Mouse (Mus musculus): Measurements from ENCODE around the gene Kitl. TPM values are rescaled to one million over a fixed set of nuclear protein-coding genes. Genes with fewer than 3 reads are reported as not detected.

Gene Kitl
- polyA plus RNA-seq, 1 experiment from 2014 or later: 21.6 TPM

DNA sequence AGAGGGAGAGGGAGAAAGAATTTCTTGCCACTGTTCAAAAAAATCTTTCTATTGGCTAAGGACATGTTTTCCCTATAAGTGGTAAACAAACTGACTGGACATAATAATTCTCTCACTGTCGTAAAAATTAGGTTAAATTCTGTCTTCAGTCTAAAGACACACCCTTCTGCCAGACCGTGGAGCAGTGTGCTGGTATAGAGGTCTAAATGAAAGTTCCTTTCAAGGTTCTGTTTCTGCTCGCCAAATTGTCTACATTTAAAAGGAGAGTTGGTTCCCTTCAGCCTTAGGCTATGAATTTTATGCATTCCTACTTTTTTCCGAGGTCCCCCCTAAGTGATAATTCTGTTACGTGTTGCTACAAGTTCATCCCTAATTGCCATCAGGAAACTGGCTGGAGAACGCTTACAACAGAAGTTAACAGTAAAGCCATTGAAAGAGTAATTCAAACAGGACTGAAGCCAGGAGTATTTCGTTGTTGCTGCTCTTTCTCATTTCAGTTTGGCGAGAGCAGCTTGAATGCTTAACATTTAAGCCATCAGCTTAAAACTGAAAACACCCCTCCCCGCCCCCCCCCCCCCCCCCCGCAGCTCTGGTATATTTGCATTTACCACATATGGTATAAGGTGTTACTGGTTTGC lies 35.8 kb downstream of the Kitl start:
- ATAC-seq (replicated peaks; ENCODE audit: low FRiP score, low read depth) (no peak), DNase-seq (ENCODE audit: low spot score) (no peak)
- Histone ChIP-seq H3K9ac (ENCODE audit: low read depth, low read length) (no peak overlapping the region), H3K4me3 (replicated peaks; ENCODE audit: low read depth, low read length) (no peak overlapping the region), H3K4me2 (ENCODE audit: low read length) (peak overlapping the region; percentile 27; the same call in 1 of the 2 replicates), H3K27ac (no peak overlapping the region), H3K27me3 (ENCODE audit: insufficient read depth, low read length) (no peaks in the 10 kb centered on the region), H3K9me3 (replicated peaks; ENCODE audit: low read length) (no peaks in the 10 kb centered on the region), H3K4me1 (replicated peaks; ENCODE audit: insufficient read depth, low read length) (no peaks in the 10 kb centered on the region), H3K36me3 (ENCODE audit: insufficient read depth, low read length) (no peaks in the 10 kb centered on the region)
- no peak for TF ChIP-seq CTCF (IDR thresholded peaks at IDR 0.05; ENCODE audit: low read depth)
- 41% methylated on average over 10 of the region's 10 CpGs for WGBS

DNA sequence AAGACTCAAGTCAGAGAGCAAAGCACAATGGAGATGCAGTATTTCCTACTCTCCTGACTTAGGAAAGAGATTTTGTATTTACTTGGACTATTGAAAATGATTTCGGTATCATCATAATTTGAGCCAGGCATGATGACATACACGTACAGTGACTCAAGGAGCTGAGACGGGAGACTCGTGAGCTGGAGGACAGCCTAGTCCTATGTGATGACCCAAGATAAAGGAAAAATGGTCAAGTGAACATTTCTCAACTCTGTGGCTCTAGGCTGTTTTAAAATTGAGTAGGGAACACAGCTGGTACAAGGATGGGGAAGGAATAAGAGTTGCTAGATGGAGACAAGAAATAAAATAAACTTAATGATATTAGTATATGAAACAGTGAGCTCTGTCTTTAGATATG lies 37.0 kb downstream of the Kitl start:
- no peaks in the 10 kb centered on the region for H3K9me3 ChIP-seq (replicated peaks; ENCODE audit: low read length)
- H3K4me2 ChIP-seq (ENCODE audit: low read length): no peak overlapping the region
- no peak overlapping the region for H3K27ac ChIP-seq
- H3K27me3 ChIP-seq (ENCODE audit: insufficient read depth, low read length): no peaks in the 10 kb centered on the region
- ATAC-seq (replicated peaks; ENCODE audit: low FRiP score, low read depth) (no peak), DNase-seq (ENCODE audit: low spot score) (no peak)
- no peak for TF ChIP-seq CTCF (IDR thresholded peaks at IDR 0.05; ENCODE audit: low read depth)
- no peak overlapping the region for H3K9ac ChIP-seq (ENCODE audit: low read depth, low read length)
- WGBS: 84% methylated on average over 4 of the region's 4 CpGs
- no peaks in the 10 kb centered on the region for H3K36me3 ChIP-seq (ENCODE audit: insufficient read depth, low read length)
- H3K4me1 ChIP-seq (replicated peaks; ENCODE audit: insufficient read depth, low read length): no peaks in the 10 kb centered on the region
- H3K4me3 ChIP-seq (replicated peaks; ENCODE audit: low read depth, low read length): no peak overlapping the region

DNA sequence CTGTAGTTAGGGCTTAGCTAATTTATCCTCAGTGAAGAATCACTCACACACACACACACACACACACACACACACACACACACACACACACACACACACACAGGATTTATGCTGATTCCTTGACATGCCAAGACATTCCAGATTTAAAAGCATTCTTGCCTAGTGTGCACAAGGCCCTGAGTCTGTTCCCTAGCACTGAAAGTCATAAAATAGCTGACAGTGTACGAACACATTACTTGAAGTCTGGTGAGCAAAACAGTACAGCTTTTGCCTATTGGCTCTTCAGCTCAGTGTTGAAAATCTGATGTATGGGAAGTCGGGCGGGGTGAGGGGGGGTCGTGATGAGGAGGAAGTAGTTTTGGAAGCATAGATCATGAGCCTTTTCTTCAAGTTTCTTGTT lies 37.5 kb downstream of the Kitl start:
- no peak overlapping the region for H3K9ac ChIP-seq (ENCODE audit: low read depth, low read length)
- 66% methylated on average over 4 of the region's 4 CpGs for WGBS
- no peaks in the 10 kb centered on the region for H3K27me3 ChIP-seq (ENCODE audit: insufficient read depth, low read length)
- H3K27ac ChIP-seq: no peak overlapping the region
- no peaks in the 10 kb centered on the region for H3K4me1 ChIP-seq (replicated peaks; ENCODE audit: insufficient read depth, low read length)
- ATAC-seq (replicated peaks; ENCODE audit: low FRiP score, low read depth): 0 out of 2 replicates have a peak, but pooled peaks have one; percentile 43
- H3K9me3 ChIP-seq (replicated peaks; ENCODE audit: low read length): no peaks in the 10 kb centered on the region
- peak; percentile 83 for DNase-seq (ENCODE audit: low spot score)
- H3K36me3 ChIP-seq (ENCODE audit: insufficient read depth, low read length): no peaks in the 10 kb centered on the region
- H3K4me2 ChIP-seq (ENCODE audit: low read length): no peak overlapping the region
- H3K4me3 ChIP-seq (replicated peaks; ENCODE audit: low read depth, low read length): no peak overlapping the region
- TF ChIP-seq CTCF (IDR thresholded peaks at IDR 0.05; ENCODE audit: low read depth): no peak

DNA sequence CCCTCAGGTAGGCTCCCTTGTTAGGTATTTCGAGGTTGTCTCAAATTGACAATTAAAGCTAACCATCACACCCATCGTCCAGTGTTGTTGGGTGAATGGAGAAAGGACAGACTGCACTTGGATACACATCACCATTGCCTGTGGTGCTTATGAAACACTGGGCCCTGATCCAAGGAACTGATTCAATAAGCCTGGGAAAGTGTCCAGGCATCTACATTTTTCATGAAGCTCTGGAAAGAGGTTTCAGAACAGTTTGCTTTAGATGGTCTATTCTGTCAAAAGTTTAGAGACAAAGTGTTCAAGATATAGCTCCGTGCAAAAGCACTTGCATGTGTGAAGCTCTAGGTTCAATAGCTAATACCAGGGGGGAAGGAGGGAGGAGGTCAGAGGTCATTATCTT lies 38.6 kb downstream of the Kitl start:
- no peak for TF ChIP-seq CTCF (IDR thresholded peaks at IDR 0.05; ENCODE audit: low read depth)
- Histone ChIP-seq H3K4me3 (replicated peaks; ENCODE audit: low read depth, low read length) (no peak overlapping the region), H3K9ac (ENCODE audit: low read depth, low read length) (no peak overlapping the region), H3K27ac (no peak overlapping the region), H3K36me3 (ENCODE audit: insufficient read depth, low read length) (no peaks in the 10 kb centered on the region), H3K27me3 (ENCODE audit: insufficient read depth, low read length) (no peaks in the 10 kb centered on the region), H3K9me3 (replicated peaks; ENCODE audit: low read length) (no peaks in the 10 kb centered on the region), H3K4me1 (replicated peaks; ENCODE audit: insufficient read depth, low read length) (no peaks in the 10 kb centered on the region), H3K4me2 (ENCODE audit: low read length) (no peak overlapping the region)
- peak; percentile 59 for DNase-seq (ENCODE audit: low spot score)
- 81% methylated on average over 3 of the region's 3 CpGs for WGBS
- no peak for ATAC-seq (replicated peaks; ENCODE audit: low FRiP score, low read depth)

DNA sequence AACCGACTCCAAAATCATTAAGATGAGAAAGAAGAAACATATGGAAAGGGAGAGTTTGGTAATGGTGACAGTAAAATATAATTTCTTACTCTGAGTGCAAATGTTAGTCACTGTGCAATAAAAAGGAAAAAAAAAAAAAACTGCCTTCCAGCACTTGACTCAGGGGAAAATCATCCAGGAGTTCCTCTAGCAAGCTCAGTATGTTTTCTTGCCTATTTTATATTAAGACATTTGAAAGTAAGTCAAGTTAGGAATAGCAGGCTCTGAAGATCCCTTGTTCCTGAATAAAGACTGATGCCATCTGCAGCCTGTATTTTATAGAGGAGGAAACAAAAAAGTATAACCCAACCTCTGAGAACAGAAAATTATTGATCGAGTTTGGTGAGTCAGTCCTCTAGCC lies 39.7 kb downstream of the Kitl start:
- no peak for TF ChIP-seq CTCF (IDR thresholded peaks at IDR 0.05; ENCODE audit: low read depth)
- Histone ChIP-seq H3K9ac (ENCODE audit: low read depth, low read length) (no peak overlapping the region), H3K36me3 (ENCODE audit: insufficient read depth, low read length) (no peaks in the 10 kb centered on the region), H3K4me1 (replicated peaks; ENCODE audit: insufficient read depth, low read length) (no peaks in the 10 kb centered on the region), H3K27me3 (ENCODE audit: insufficient read depth, low read length) (no peaks in the 10 kb centered on the region), H3K27ac (no peak overlapping the region), H3K9me3 (replicated peaks; ENCODE audit: low read length) (no peaks in the 10 kb centered on the region), H3K4me2 (ENCODE audit: low read length) (no peak overlapping the region), H3K4me3 (replicated peaks; ENCODE audit: low read depth, low read length) (no peak overlapping the region)
- DNase-seq (ENCODE audit: low spot score): no peak
- no peak for ATAC-seq (replicated peaks; ENCODE audit: low FRiP score, low read depth)
- WGBS: 79% methylated on average over 2 of the region's 2 CpGs

DNA sequence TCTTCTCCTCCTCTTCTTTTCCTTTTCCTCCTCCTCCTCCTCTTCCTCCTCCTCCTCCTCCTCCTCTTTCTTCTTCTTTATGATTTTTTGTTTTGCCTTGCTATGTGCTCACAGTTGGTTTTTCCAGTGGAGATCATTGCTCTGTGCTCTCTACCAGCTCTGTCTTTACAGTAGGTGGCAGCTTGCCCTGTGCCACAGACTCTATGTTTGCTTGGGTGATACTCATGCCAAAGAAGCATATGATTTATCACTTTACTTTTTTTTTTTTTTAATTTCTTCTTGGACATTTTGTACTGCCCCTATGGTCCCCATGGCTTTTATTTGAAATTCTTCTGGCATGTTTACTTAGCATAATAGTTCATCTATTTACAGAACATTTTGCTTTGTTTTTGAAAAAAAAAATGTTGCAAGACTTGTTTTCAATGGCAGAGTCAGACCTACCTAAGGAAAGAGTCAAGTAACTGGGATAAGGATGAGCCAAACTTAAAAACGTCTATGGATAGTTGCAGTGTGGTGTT lies 41.7 kb downstream of the Kitl start:
- ATAC-seq (replicated peaks; ENCODE audit: low FRiP score, low read depth) (no peak), DNase-seq (ENCODE audit: low spot score) (no peak)
- H3K4me1 ChIP-seq (replicated peaks; ENCODE audit: insufficient read depth, low read length): no peaks in the 10 kb centered on the region
- WGBS: 81% methylated on average over 1 of the region's 1 CpGs
- no peak overlapping the region for H3K4me2 ChIP-seq (ENCODE audit: low read length)
- H3K4me3 ChIP-seq (replicated peaks; ENCODE audit: low read depth, low read length): no peak overlapping the region
- no peaks in the 10 kb centered on the region for H3K36me3 ChIP-seq (ENCODE audit: insufficient read depth, low read length)
- TF ChIP-seq CTCF (IDR thresholded peaks at IDR 0.05; ENCODE audit: low read depth): no peak
- no peaks in the 10 kb centered on the region for H3K27me3 ChIP-seq (ENCODE audit: insufficient read depth, low read length)
- H3K9ac ChIP-seq (ENCODE audit: low read depth, low read length): no peak overlapping the region
- no peaks in the 10 kb centered on the region for H3K9me3 ChIP-seq (replicated peaks; ENCODE audit: low read length)
- no peak overlapping the region for H3K27ac ChIP-seq

DNA sequence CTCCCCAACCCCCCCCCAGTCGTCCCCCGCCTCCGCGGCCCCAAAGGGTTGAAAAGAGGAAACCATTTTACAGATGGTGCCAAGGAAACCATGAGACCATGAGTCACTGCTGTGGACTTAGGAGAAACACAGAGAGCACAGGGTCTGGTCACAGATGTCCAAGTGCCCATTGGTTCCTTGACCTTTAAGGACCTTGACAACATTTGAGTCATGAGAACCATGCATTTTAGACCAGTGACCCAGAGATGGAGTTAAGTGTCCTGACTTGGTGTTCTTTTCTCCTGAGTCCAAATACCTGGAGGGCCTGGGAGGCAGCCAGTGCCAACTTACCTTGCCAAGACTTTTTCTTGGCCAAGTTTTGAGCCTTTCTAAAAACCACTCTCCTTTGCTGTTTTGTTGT lies 43.9 kb downstream of the Kitl start:
- Histone ChIP-seq H3K36me3 (ENCODE audit: insufficient read depth, low read length) (no peaks in the 10 kb centered on the region), H3K4me1 (replicated peaks; ENCODE audit: insufficient read depth, low read length) (no peaks in the 10 kb centered on the region), H3K4me3 (replicated peaks; ENCODE audit: low read depth, low read length) (no peak overlapping the region), H3K4me2 (ENCODE audit: low read length) (no peak overlapping the region), H3K9me3 (replicated peaks; ENCODE audit: low read length) (no peaks in the 10 kb centered on the region), H3K27me3 (ENCODE audit: insufficient read depth, low read length) (no peaks in the 10 kb centered on the region), H3K9ac (ENCODE audit: low read depth, low read length) (no peak overlapping the region), H3K27ac (no peak overlapping the region)
- ATAC-seq (replicated peaks; ENCODE audit: low FRiP score, low read depth) (no peak), DNase-seq (ENCODE audit: low spot score) (no peak)
- WGBS: 91% methylated on average over 4 of the region's 4 CpGs
- no peak for TF ChIP-seq CTCF (IDR thresholded peaks at IDR 0.05; ENCODE audit: low read depth)

Measured in kidney, postnatal 0 days (tissue).